Mouse (Mus musculus) heart, postnatal 0 days (tissue): ENCODE data around the gene Rbfox3.

ENCODE experiments used
- CTCF ChIP-seq: IDR thresholded peaks from 2 replicates; pipeline ENCODE4 v1.5.1; 2016; ENCODE audit warnings: antibody characterized with exemption, control low read depth, low read depth
- EP300 ChIP-seq: IDR thresholded peaks from 2 replicates; pipeline ENCODE4 v1.6.1; 2016; ENCODE audit warnings: antibody characterized with exemption, low read depth

DNA sequence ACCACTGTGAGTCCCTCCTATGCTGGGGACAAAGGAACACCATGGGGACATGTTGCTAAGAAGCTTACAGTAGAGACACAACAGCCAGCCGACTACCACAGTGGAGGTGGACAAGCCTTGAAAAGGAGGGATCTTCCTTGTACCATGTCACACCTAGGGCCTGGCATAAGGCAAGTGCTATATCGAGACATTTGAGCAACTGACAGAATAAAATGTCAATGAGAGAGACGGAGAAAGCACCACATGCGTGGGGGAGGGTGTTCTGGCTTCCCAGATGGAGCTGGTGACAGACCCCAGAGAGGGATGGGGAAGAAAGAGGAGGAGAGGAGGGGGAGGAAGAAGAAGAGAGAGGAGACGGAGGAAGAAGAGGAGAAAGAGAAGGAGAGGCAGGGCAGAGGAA is 96.3 kb downstream of the Rbfox3 start:
- no peak for TF ChIP-seq CTCF
- TF ChIP-seq EP300 = no peak
